Mouse (Mus musculus) forebrain, embryonic 14.5 days (tissue): ENCODE data around the gene Gm49388. TPM values are rescaled to one million over a fixed set of nuclear protein-coding genes. Genes with fewer than 3 reads are reported as not detected.
A peak's percentile ranks its signal among the peaks of the same experiment; 100 is the strongest.
"Not testable (repeated sequence)": the region's sequence is repeated elsewhere in the genome, so short reads cannot be mapped to it uniquely, and the experiment has no call there.

Source experiments
- ATAC-seq: fragments of 200-750 bp; cut with Nextera tagmentation; 2 replicates; pipeline ENCODE4 v1.8.0; 2017; ENCODE audit warnings: mild to moderate bottlenecking, moderate library complexity
- DNase-seq: peaks from one replicate; pipeline ENCODE4 v3.0.0-alpha.2; 2015; ENCODE audit warnings: low spot score
- H3K27ac ChIP-seq: fragments of 300-500 bp; sonication (generic); 2 replicates; pipeline ENCODE4 v1.5.1; 2014; ENCODE audit warnings: low read depth, mild to moderate bottlenecking, control low read depth, low read length, moderate library complexity
- H3K27me3 ChIP-seq: fragments of 300-500 bp; sonication (generic); replicated peaks from 2 replicates; pipeline ENCODE4 v1.6.1; 2014; ENCODE audit warnings: low read length, control low read depth, mixed read lengths; ENCODE audit not compliant: control insufficient read depth, insufficient read depth
- H3K36me3 ChIP-seq: fragments of 300-500 bp; sonication (generic); 2 replicates; pipeline ENCODE4 v1.6.1; 2014; ENCODE audit warnings: low read length, control low read depth; ENCODE audit not compliant: control insufficient read depth, insufficient read depth
- H3K4me1 ChIP-seq: fragments of 300-500 bp; sonication (generic); 2 replicates; pipeline ENCODE4 v1.6.1; 2014; ENCODE audit warnings: antibody characterized with exemption, low read length, control low read depth; ENCODE audit not compliant: control insufficient read depth, insufficient read depth
- H3K4me2 ChIP-seq: fragments of 300-500 bp; sonication (generic); 2 replicates; pipeline ENCODE4 v1.6.1; 2014; ENCODE audit warnings: mild to moderate bottlenecking, control low read depth, low read length
- H3K4me3 ChIP-seq: fragments of 300-500 bp; sonication (generic); 2 replicates; pipeline ENCODE4 v1.5.1; 2014; ENCODE audit warnings: low read depth, low read length, control low read depth
- H3K9ac ChIP-seq: fragments of 300-500 bp; sonication (generic); 2 replicates; pipeline ENCODE4 v1.6.1; 2014; ENCODE audit warnings: mild to moderate bottlenecking, low read length, control low read depth, moderate library complexity
- H3K9me3 ChIP-seq: fragments of 300-500 bp; sonication (generic); replicated peaks from 2 replicates; pipeline ENCODE4 v1.6.1; 2016; ENCODE audit warnings: low read length, control low read depth, mixed read lengths; ENCODE audit not compliant: control insufficient read depth
- WGBS: fragments of 180-500 bp; shearing (Covaris S2); extraction: QIAGEN DNeasy Blood & Tissue Kit; methylation state at CpG from one replicate; pipeline ENCODE4 v1.1.7; 2014; 5-methylcytosine and 5-hydroxymethylcytosine counted together
- polyA plus RNA-seq: library from polyadenylated mRNA; unstranded; fragments of >200 nt; fragmentation: Nextera tagmentation; extraction: Ambion mirVana; gene quantifications from 2 replicates; pipeline ENCODE4 v1.2.1, GENCODE M21; 2014

Gene Gm49388
- polyA plus RNA-seq, 1 experiment from 2014 or later: not detected

GRCm38 (mm10) chr7:127837878-127838277 is 52.5 kb downstream of the Gm49388 start:
- H3K4me1 ChIP-seq, DNase-seq, H3K4me3 ChIP-seq, H3K27ac ChIP-seq, H3K36me3 ChIP-seq, H3K27me3 ChIP-seq, H3K9ac ChIP-seq, H3K9me3 ChIP-seq, ATAC-seq, H3K4me2 ChIP-seq: not testable (repeated sequence)
- WGBS: 80% methylated on average over 4 of the region's 4 CpGs

- H3K27ac ChIP-seq, DNase-seq, H3K4me2 ChIP-seq, H3K27me3 ChIP-seq, H3K4me3 ChIP-seq, H3K36me3 ChIP-seq, H3K9me3 ChIP-seq, H3K9ac ChIP-seq, H3K4me1 ChIP-seq, ATAC-seq: not testable (repeated sequence)
- 71% methylated on average over 2 of the region's 2 CpGs for WGBS
These were observed 54.6 kb downstream of the Gm49388 start for GRCm38 (mm10) chr7:127840031-127840430.

GRCm38 (mm10) chr7:127840886-127841285 is 55.5 kb downstream of the Gm49388 start:
- Histone ChIP-seq H3K4me1 (peaks cover 4% of the 10 kb centered on the region), H3K9me3 (no peaks in the 10 kb centered on the region), H3K4me2 (peak overlapping the region; percentile 98), H3K9ac (peak overlapping the region; percentile 68), H3K36me3 (no peaks in the 10 kb centered on the region), H3K4me3 (peak overlapping the region; percentile 68), H3K27ac (peak overlapping the region; percentile 90), H3K27me3 (no peaks in the 10 kb centered on the region)
- 1% methylated on average over 15 of the region's 15 CpGs for WGBS
- DNase-seq (no peak), ATAC-seq (peak; percentile 21)

GRCm38 (mm10) chr7:127841340-127842000 is 56.1 kb downstream of the Gm49388 start:
- ATAC-seq: peak; percentile 96
- Histone ChIP-seq H3K4me3 (peak overlapping the region; percentile 68), H3K27me3 (no peaks in the 10 kb centered on the region), H3K9me3 (no peaks in the 10 kb centered on the region), H3K4me1 (peaks cover 4% of the 10 kb centered on the region), H3K27ac (peak overlapping the region; percentile 90), H3K9ac (peak overlapping the region; percentile 68), H3K4me2 (peak overlapping the region; percentile 98), H3K36me3 (no peaks in the 10 kb centered on the region)
- peak; percentile 97 for DNase-seq
- WGBS: under 1% methylated on average over 46 of the region's 46 CpGs

GRCm38 (mm10) chr7:127842001-127842718 is 56.8 kb downstream of the Gm49388 start:
- Histone ChIP-seq H3K27ac (peak overlapping the region; percentile 90), H3K9ac (peak overlapping the region; percentile 68), H3K4me2 (peak overlapping the region; percentile 98), H3K4me3 (peak overlapping the region; percentile 68), H3K4me1 (peaks cover 4% of the 10 kb centered on the region), H3K27me3 (no peaks in the 10 kb centered on the region), H3K36me3 (no peaks in the 10 kb centered on the region), H3K9me3 (no peaks in the 10 kb centered on the region)
- ATAC-seq: peak; percentile 59
- WGBS: under 1% methylated on average over 40 of the region's 40 CpGs
- DNase-seq: peak; percentile 84

GRCm38 (mm10) chr7:127849973-127850875 is 64.8 kb downstream of the Gm49388 start:
- Histone ChIP-seq H3K27ac (no peak overlapping the region), H3K27me3 (no peaks in the 10 kb centered on the region), H3K4me3 (no peak overlapping the region), H3K9ac (no peak overlapping the region), H3K4me2 (no peak overlapping the region), H3K9me3 (no peaks in the 10 kb centered on the region), H3K4me1 (no peaks in the 10 kb centered on the region), H3K36me3 (0 out of 2 replicates have a peak, but pooled peaks cover 3% of the 10 kb centered on the region)
- WGBS: 79% methylated on average over 6 of the region's 6 CpGs
- ATAC-seq (no peak), DNase-seq (no peak)

GRCm38 (mm10) chr7:127850906-127851305 is 65.5 kb downstream of the Gm49388 start:
- Histone ChIP-seq H3K4me1 (no peaks in the 10 kb centered on the region), H3K36me3 (0 out of 2 replicates have a peak, but pooled peaks cover 3% of the 10 kb centered on the region), H3K9me3 (no peaks in the 10 kb centered on the region), H3K27me3 (no peaks in the 10 kb centered on the region), H3K9ac (no peak overlapping the region), H3K4me2 (no peak overlapping the region), H3K27ac (no peak overlapping the region), H3K4me3 (no peak overlapping the region)
- WGBS: 78% methylated on average over 5 of the region's 5 CpGs
- DNase-seq (no peak), ATAC-seq (no peak)
